ENCODE assay signal across 8 mouse cellular contexts in the genomic region with DNA sequence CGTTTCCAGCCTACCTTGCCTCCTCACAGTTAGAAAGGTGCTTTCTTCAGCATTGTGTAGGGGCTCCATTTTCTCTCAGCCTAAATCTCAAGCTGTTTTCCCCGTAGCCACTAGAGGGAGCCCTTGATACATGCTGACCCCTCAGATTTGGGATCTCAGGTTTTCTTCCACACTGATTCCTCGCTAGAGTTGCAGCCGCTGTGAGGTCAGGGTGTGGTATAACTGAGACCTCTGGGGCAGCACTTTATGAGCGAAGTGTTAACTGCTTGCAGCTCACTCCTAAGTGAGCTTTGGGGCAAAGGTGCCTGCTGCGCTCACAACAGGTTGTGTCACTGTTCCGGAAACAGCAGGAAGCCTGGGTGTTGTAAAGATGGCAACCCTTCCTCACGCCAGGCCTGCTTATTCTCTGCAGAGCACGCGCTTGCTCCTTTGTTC. TPM values are rescaled to one million over a fixed set of nuclear protein-coding genes. Genes with fewer than 3 reads are reported as not detected.
DNase-seq lines count a peak whose midpoint lies in the region; ATAC-seq and TF ChIP-seq lines count a peak whose summit lies in the region.

No protein-coding gene starts in this region.

- peak; percentile 96 for TF ChIP-seq CTCF in Patski (IDR thresholded peaks at IDR 0.05)

- 41% methylated on average over 10 of the region's 10 CpGs for WGBS in hindbrain, embryonic 13.5 days

- POLR2A ChIA-PET in Patski (lab: Charles Lee), result interaction anchor here (0.9 to 1.3 kb wide), 2 partner anchors 114 to 115 kb away, joined by 3 read pairs; no protein-coding TSS in a partner anchor

- H3K27ac ChIP-seq in hindbrain, embryonic 13.5 days, result no peak overlapping the region; the same call in 1 of the 2 replicates

- DNase-seq in Patski (ENCODE audit: low read depth, low spot score), result peak; percentile 27
- DNase-seq in cerebellum, adult 9-10 months, result peak; percentile 82
- DNase-seq in frontal cortex, postnatal 10 days (ENCODE audit: low spot score in 2 of 2), result peak; percentile 46 to 71
- peak; percentile 78 to 85 for DNase-seq in layer of hippocampus, postnatal 14 days (ENCODE audit: low spot score in 2 of 2)
- DNase-seq in lung, postnatal 14 days, result peak; percentile 76
- DNase-seq in retina, embryonic 14.5 days (ENCODE audit: low spot score), result peak; percentile 91
- peak; percentile 53 to 70 for DNase-seq in urinary bladder, postnatal 4 days (ENCODE audit: low spot score in 2 of 2)

- no peak overlapping the region for H3K4me2 ChIP-seq in hindbrain, embryonic 13.5 days

- H3K27me3 ChIP-seq in Patski, result no peaks in the 10 kb centered on the region
- no peaks in the 10 kb centered on the region for H3K27me3 ChIP-seq in hindbrain, embryonic 13.5 days

- no peak overlapping the region; the same call in 1 of the 2 replicates for H3K9ac ChIP-seq in hindbrain, embryonic 13.5 days

- peaks cover 28% of the 10 kb centered on the region for H3K36me3 ChIP-seq in hindbrain, embryonic 13.5 days

- peak; percentile 31 for ATAC-seq in Patski
- peak; percentile 71 for ATAC-seq in hindbrain, embryonic 13.5 days (ENCODE audit: low FRiP score)

- CTCF ChIA-PET in Patski (lab: Charles Lee), result interaction anchor here (0.6 to 5.2 kb wide), 20 partner anchors 10 to 283 kb away, joined by 3 to 41 read pairs (median 4); no protein-coding TSS in a partner anchor

- in situ Hi-C loops in Patski (cut with MboI; ENCODE audit: low pct_unique_long_range_greater_than_20kb), result loop anchor here (10.0 kb wide), 2 partner anchors 286 to 1416 kb away; no protein-coding TSS in a partner anchor

- no peaks in the 10 kb centered on the region for H3K9me3 ChIP-seq in hindbrain, embryonic 13.5 days

- peaks cover 24% of the 10 kb centered on the region for H3K4me1 ChIP-seq in hindbrain, embryonic 13.5 days (replicated peaks)

- no peak overlapping the region for H3K4me3 ChIP-seq in hindbrain, embryonic 13.5 days

RNA-seq across cellular contexts. Expression of gene Rbm20, which starts 28.3 kb away (rescaled TPM):
- polyA plus RNA-seq in Patski (2021), result 0.72 TPM
- 0.51 and 0.70 TPM in 2 replicates for polyA plus RNA-seq in hindbrain, embryonic 13.5 days (2015; fragmentation: Nextera tagmentation; extraction: Ambion mirVana)
- 1 to 10 TPM; 3.1 TPM for total RNA-seq in layer of hippocampus, postnatal 14 days (2021)

RNA-seq across cellular contexts. Expression of gene Smc3, which starts 48.6 kb away (rescaled TPM):
- polyA plus RNA-seq in Patski (2021), result 60.2 TPM
- 68.0 and 69.6 TPM in 2 replicates for polyA plus RNA-seq in hindbrain, embryonic 13.5 days (2015; fragmentation: Nextera tagmentation; extraction: Ambion mirVana)
- total RNA-seq in layer of hippocampus, postnatal 14 days (2021), result 10 to 100 TPM; 34.8 to 37.3 TPM

RNA-seq across cellular contexts. Expression of gene Nutf2-ps1, which starts 60.0 kb away (rescaled TPM):
- polyA plus RNA-seq in Patski (2021), result 123 TPM
- polyA plus RNA-seq in hindbrain, embryonic 13.5 days (2015; fragmentation: Nextera tagmentation; extraction: Ambion mirVana), result 283 and 310 TPM in 2 replicates
- total RNA-seq in layer of hippocampus, postnatal 14 days (2021), result 10 to 100 TPM; 29.8 to 45.3 TPM

Comparison
In these comparisons a context has a peak if more than half of its experiments do, and no peak if none do; other contexts are left out.
1. DNase-seq: peak in every context shown above with its lines; median percentile 91 in retina, embryonic 14.5 days; 82 in cerebellum, adult 9-10 months; 82 in layer of hippocampus, postnatal 14 days; 76 in lung, postnatal 14 days; 62 in urinary bladder, postnatal 4 days; 58 in frontal cortex, postnatal 10 days; 27 in Patski.